Mouse (Mus musculus): Measurements from ENCODE around the gene Mt3. TPM values are rescaled to one million over a fixed set of nuclear protein-coding genes. Genes with fewer than 3 reads are reported as not detected.

Mt3 gene
- total and polyA plus RNA-seq, 3 experiments = 2.9 to 6.1 (median 3.8) TPM

DNA sequence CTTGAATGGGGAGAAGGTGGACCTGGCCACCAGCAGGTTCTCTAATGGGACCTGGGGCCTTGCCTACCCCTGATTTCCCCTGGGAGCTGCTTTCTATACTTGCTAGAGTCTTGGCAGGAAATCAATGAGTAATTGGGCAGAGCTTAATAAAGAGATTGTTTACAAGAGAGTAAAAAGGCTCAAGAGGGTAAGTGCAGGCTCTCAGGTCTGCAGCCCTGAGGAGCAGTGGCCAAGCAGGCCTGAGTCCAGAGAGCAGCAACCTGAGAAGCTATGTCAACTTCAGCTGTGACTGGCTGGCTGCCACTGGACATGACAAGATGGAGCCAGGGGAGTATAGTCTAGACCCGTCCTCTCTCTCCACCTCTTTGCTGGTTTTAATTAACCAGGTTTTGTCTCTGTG is 40.5 kb downstream of the Mt3 start:
- Histone ChIP-seq H3K27ac (peak overlapping the region; percentile 12; the same call in 1 of the 2 replicates), H3K36me3 (ENCODE audit: control insufficient read depth, insufficient read depth, low read length) (no peaks in the 10 kb centered on the region), H3K4me1 (ENCODE audit: control insufficient read depth, insufficient read depth, low read length) (peaks cover 6% of the 10 kb centered on the region), H3K4me3 (no peak overlapping the region), H3K79me2 (replicated peaks; ENCODE audit: control insufficient read depth, insufficient read depth, low read length) (no peaks in the 10 kb centered on the region), H3K27me3 (ENCODE audit: control insufficient read depth, insufficient read depth, low read length) (no peaks in the 10 kb centered on the region), H3K9ac (ENCODE audit: low read depth, low read length) (no peak overlapping the region)
- intact Hi-C loops (cut with DNase I) = loop anchor here (10.0 kb wide), 1 partner anchor 598 kb away; no protein-coding TSS in a partner anchor
- no peak for DNase-seq
- no peak for TF ChIP-seq CTCF (IDR thresholded peaks at IDR 0.05)
- TF ChIP-seq EP300 (IDR thresholded peaks at IDR 0.05; ENCODE audit: insufficient read depth, low read depth, low read length) = no peak
- TF ChIP-seq POLR2A (IDR thresholded peaks at IDR 0.05; ENCODE audit: insufficient read depth, low read depth, low read length) = no peak
- 41% methylated on average over 1 of the region's 1 CpGs for WGBS

DNA sequence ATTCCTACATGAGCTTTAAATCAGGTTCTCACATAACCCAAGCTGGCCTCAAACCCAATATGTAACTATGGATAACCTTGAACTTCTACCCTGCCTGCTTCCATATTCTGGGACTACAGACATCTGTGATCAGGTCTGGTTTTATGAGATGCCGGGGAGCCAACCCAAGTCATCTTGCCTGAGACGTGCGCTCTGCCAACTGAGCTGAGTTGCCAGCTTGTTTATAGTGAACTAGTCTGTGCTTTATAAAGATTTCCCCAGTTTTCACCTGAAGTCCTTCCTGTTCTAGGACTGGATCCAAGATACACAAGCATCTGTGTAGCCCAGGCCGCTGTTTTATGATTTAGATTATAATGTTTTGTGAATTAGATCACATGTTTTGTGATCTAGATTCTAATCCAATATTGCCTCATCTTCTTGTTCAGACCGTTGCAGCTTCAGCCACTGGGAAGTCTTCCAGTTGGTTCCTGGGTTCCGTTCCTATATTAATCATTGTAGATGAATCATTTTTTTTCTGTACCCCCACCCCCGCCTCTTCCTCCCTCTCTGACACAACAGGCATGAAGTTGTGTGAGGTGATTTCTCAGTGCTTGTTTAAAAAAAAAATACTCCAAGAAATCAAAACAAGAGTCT is 42.3 kb downstream of the Mt3 start:
- 70% methylated on average over 7 of the region's 7 CpGs for WGBS

DNA sequence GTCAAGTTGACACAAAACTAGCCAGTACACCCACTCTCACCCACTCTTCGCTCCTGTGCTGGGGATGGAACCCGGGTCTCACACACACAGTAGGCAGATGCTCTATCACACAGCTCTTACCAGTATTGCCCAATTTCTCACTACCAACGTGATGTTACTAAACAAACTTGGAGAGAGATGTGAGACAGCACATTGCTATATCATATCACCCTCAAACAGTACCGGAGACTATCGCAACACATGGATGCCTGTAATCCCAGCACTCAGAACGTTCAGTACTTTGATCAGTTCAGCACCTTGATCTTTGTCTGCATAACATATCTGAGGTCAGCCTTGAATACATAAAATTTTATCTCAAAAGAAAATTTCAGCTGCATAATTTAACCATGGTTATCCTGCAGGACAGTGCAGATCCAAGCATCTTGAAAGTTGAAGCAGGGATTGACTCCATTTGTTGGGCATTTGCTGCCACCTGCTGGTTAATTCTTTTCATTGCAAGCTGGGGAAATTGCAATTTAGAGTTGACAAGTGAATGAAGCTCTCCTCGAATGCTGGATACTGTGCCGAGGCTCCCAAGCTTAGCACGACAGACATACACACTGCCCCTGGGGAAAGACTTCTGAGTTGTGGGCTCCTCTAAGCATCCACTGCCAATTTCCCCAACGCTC is 46.9 kb downstream of the Mt3 start:
- Histone ChIP-seq H3K36me3 (ENCODE audit: control insufficient read depth, insufficient read depth, low read length) (no peaks in the 10 kb centered on the region), H3K27me3 (ENCODE audit: control insufficient read depth, insufficient read depth, low read length) (no peaks in the 10 kb centered on the region), H3K27ac (no peak overlapping the region), H3K4me1 (ENCODE audit: control insufficient read depth, insufficient read depth, low read length) (no peaks in the 10 kb centered on the region), H3K4me3 (no peak overlapping the region), H3K9ac (ENCODE audit: low read depth, low read length) (no peak overlapping the region), H3K79me2 (replicated peaks; ENCODE audit: control insufficient read depth, insufficient read depth, low read length) (no peaks in the 10 kb centered on the region)
- 43% methylated on average over 10 of the region's 10 CpGs for WGBS
- DNase-seq = peak in 1 of 2 experiments; percentile 60
- intact Hi-C loops (cut with DNase I) = loop anchor here (1.0 to 10.0 kb wide), 4 partner anchors 32 to 605 kb away; partner anchors contain the start of gene Bbs2
- TF ChIP-seq CTCF (IDR thresholded peaks at IDR 0.05) = peak; percentile 89
- no peak for TF ChIP-seq POLR2A (IDR thresholded peaks at IDR 0.05; ENCODE audit: insufficient read depth, low read depth, low read length)

More for the DNA sequence above, 42.3 kb downstream of the Mt3 start:
- no peaks in the 10 kb centered on the region for H3K79me2 ChIP-seq (replicated peaks; ENCODE audit: control insufficient read depth, insufficient read depth, low read length)
- H3K9ac ChIP-seq (ENCODE audit: low read depth, low read length) = no peak overlapping the region
- no peak overlapping the region for H3K27ac ChIP-seq
- TF ChIP-seq POLR2A (IDR thresholded peaks at IDR 0.05; ENCODE audit: insufficient read depth, low read depth, low read length) = no peak
- TF ChIP-seq EP300 (IDR thresholded peaks at IDR 0.05; ENCODE audit: insufficient read depth, low read depth, low read length) = no peak
- TF ChIP-seq CTCF (IDR thresholded peaks at IDR 0.05) = no peak
- H3K36me3 ChIP-seq (ENCODE audit: control insufficient read depth, insufficient read depth, low read length) = no peaks in the 10 kb centered on the region
- DNase-seq = no peak
- no peaks in the 10 kb centered on the region for H3K27me3 ChIP-seq (ENCODE audit: control insufficient read depth, insufficient read depth, low read length)
- peaks cover 3% of the 10 kb centered on the region for H3K4me1 ChIP-seq (ENCODE audit: control insufficient read depth, insufficient read depth, low read length)
- intact Hi-C loops (cut with DNase I) = loop anchor here (5.0 to 10.0 kb wide), 3 partner anchors 82 to 600 kb away; partner anchors contain the start of gene Bbs2
- H3K4me3 ChIP-seq = no peak overlapping the region

Other genes starting within 250 kb of the Mt3 start
- 100 to 1,000 TPM; 115 to 140 TPM for gene Amfr, start 139.8 kb upstream of the Mt3 start, total RNA-seq (2021)
- gene Amfr, start 139.8 kb upstream of the Mt3 start, polyA plus RNA-seq (2012; rRNA removed) = 127 and 155 TPM in 2 replicates
- 10 to 100 TPM; 22.4 to 23.9 TPM for gene Nudt21, start 115.6 kb upstream of the Mt3 start, total RNA-seq (2021)
- 10.7 and 12.7 TPM in 2 replicates for gene Nudt21, start 115.6 kb upstream of the Mt3 start, polyA plus RNA-seq (2012; rRNA removed)
- gene Ogfod1, start 115.4 kb upstream of the Mt3 start, total RNA-seq (2021) = 10 to 100 TPM; 28.0 to 30.3 TPM
- 11.3 and 19.6 TPM in 2 replicates for gene Ogfod1, start 115.4 kb upstream of the Mt3 start, polyA plus RNA-seq (2012; rRNA removed)
- gene Bbs2, start 53.7 kb upstream of the Mt3 start, total RNA-seq (2021) = 1 to 10 TPM; 6.1 to 8.5 TPM
- gene Bbs2, start 53.7 kb upstream of the Mt3 start, polyA plus RNA-seq (2012; rRNA removed) = 14.1 and 22.9 TPM in 2 replicates
- gene Mt4, start 15.4 kb upstream of the Mt3 start, total RNA-seq (2021) = not detected
- not detected in 2 replicates for gene Mt4, start 15.4 kb upstream of the Mt3 start, polyA plus RNA-seq (2012; rRNA removed)
- gene Mt2, start 20.1 kb downstream of the Mt3 start, total RNA-seq (2021) = 10 to 100 TPM; 51.8 to 74.4 TPM
- gene Mt2, start 20.1 kb downstream of the Mt3 start, polyA plus RNA-seq (2012; rRNA removed) = 15.6 and 32.2 TPM in 2 replicates
- 100 to 1,000 TPM; 279 to 438 TPM for gene Mt1, start 26.5 kb downstream of the Mt3 start, total RNA-seq (2021)
- gene Mt1, start 26.5 kb downstream of the Mt3 start, polyA plus RNA-seq (2012; rRNA removed) = 420 and 727 TPM in 2 replicates
- 10 to 100 TPM; 13.7 to 15.5 TPM for gene Nup93, start 62.0 kb downstream of the Mt3 start, total RNA-seq (2021)
- 11.7 and 18.4 TPM in 2 replicates for gene Nup93, start 62.0 kb downstream of the Mt3 start, polyA plus RNA-seq (2012; rRNA removed)
- gene Slc12a3, start 176.6 kb downstream of the Mt3 start, total RNA-seq (2021) = under 1 TPM; 0.16 to 0.39 TPM
- 0.20 and 0.39 TPM in 2 replicates for gene Slc12a3, start 176.6 kb downstream of the Mt3 start, polyA plus RNA-seq (2012; rRNA removed)
- 100 to 1,000 TPM; 216 to 349 TPM for gene Herpud1, start 233.8 kb downstream of the Mt3 start, total RNA-seq (2021)
- gene Herpud1, start 233.8 kb downstream of the Mt3 start, polyA plus RNA-seq (2012; rRNA removed) = 272 and 285 TPM in 2 replicates